Mouse (Mus musculus) forebrain, embryonic 12.5 days (tissue): ENCODE results near the gene Cbx8. TPM values are rescaled to one million over a fixed set of nuclear protein-coding genes. Genes with fewer than 3 reads are reported as not detected.

ENCODE experiments used
- ATAC-seq: fragments of 200-750 bp; cut with Nextera tagmentation; 2 replicates; pipeline ENCODE4 v1.8.0; 2017; ENCODE audit warnings: moderate TSS enrichment; ENCODE audit not compliant: low FRiP score
- H3K27ac ChIP-seq: fragments of 300-500 bp; sonication (generic); 2 replicates; pipeline ENCODE4 v1.5.1; 2016; ENCODE audit warnings: mild to moderate bottlenecking
- H3K27me3 ChIP-seq: fragments of 300-500 bp; sonication (generic); 2 replicates; pipeline ENCODE4 v1.6.1; 2016; ENCODE audit warnings: mild to moderate bottlenecking
- H3K36me3 ChIP-seq: fragments of 300-500 bp; sonication (generic); replicated peaks from 2 replicates; pipeline ENCODE4 v1.6.1; 2016; ENCODE audit warnings: mild to moderate bottlenecking
- H3K4me1 ChIP-seq: fragments of 300-500 bp; sonication (generic); 2 replicates; pipeline ENCODE4 v1.6.1; 2016
- H3K4me2 ChIP-seq: fragments of 300-500 bp; sonication (generic); 2 replicates; pipeline ENCODE4 v1.6.1; 2016; ENCODE audit warnings: mild to moderate bottlenecking, moderate library complexity
- H3K4me3 ChIP-seq: fragments of 300-500 bp; sonication (generic); replicated peaks from 2 replicates; pipeline ENCODE4 v1.5.1; 2016; ENCODE audit warnings: mild to moderate bottlenecking
- H3K9ac ChIP-seq: fragments of 300-500 bp; sonication (generic); 2 replicates; pipeline ENCODE4 v1.6.1; 2016; ENCODE audit warnings: mild to moderate bottlenecking
- H3K9me3 ChIP-seq: fragments of 300-500 bp; sonication (generic); 2 replicates; pipeline ENCODE4 v1.6.1; 2016
- WGBS: fragments of 180-500 bp; shearing (Covaris S2); methylation state at CpG from one replicate; pipeline ENCODE4 v1.1.7; 2016; 5-methylcytosine and 5-hydroxymethylcytosine counted together
- polyA plus RNA-seq: library from polyadenylated mRNA; unstranded; fragments of >200 nt; fragmentation: Nextera tagmentation; extraction: Ambion mirVana; gene quantifications from 2 replicates; pipeline ENCODE4 v1.2.1, GENCODE M21; 2016

Cbx8 gene
- polyA plus RNA-seq, 1 experiment from 2014 or later = 11.7 TPM

DNA sequence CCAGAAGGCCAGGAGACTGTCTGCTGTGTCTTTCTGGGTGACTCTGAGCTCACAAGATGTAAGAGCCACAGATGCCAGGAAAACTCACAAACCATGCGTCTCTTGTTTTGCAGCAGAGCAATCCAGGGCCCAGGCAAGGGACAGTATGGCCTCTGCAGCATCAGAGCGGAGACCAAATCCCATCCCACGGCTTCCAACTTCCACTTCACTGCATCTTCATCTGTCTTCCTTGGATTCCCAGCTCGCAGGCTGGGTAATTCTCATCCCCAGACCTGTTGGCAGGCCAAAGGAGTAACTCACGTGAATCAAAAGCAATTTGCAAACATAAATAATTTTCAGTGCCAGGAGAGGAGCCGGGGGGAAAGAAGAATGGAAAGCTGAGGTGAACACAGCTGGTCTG lies 32.2 kb upstream of the Cbx8 start:
- Histone ChIP-seq H3K27ac (no peak overlapping the region), H3K4me3 (no peak overlapping the region), H3K9me3 (no peaks in the 10 kb centered on the region), H3K36me3 (0 out of 2 replicates have a peak, but pooled peaks cover 3% of the 10 kb centered on the region), H3K4me1 (peaks cover 5% of the 10 kb centered on the region), H3K27me3 (peaks cover 32% of the 10 kb centered on the region), H3K9ac (no peak overlapping the region), H3K4me2 (no peak overlapping the region)
- WGBS = 66% methylated on average over 6 of the region's 6 CpGs
- no peak for ATAC-seq

- Histone ChIP-seq H3K27me3 (peaks cover 32% of the 10 kb centered on the region), H3K4me1 (peaks cover under 1% of the 10 kb centered on the region; the same call in 1 of the 2 replicates), H3K9me3 (no peaks in the 10 kb centered on the region), H3K4me3 (no peak overlapping the region), H3K36me3 (no peaks in the 10 kb centered on the region), H3K27ac (no peak overlapping the region), H3K4me2 (no peak overlapping the region), H3K9ac (no peak overlapping the region)
- no peak for ATAC-seq
- 93% methylated on average over 7 of the region's 7 CpGs for WGBS
These were observed 31.5 kb upstream of the Cbx8 start for GRCm38 (mm10) chr11:119072239-119072638.

DNA sequence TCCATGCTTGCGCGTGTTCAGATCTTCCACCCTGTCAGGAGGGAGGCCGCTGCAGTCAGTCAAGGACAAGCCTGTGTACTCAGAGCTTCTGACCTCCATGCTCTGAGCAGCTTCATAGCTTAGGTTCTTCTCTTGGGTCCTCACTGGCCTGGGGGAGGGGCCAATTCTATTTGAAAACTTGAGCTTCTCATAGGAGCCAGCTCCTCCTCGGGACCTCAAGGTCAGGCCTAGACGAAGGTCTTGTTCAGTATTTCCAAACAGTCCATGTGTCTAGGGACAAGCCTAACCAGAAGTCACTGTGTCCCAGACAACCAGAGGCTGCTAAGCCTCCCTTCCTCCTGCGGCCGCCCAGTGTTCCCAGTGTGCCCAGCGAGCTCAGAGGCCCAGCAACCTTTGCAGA lies 26.1 kb upstream of the Cbx8 start:
- H3K4me2 ChIP-seq = no peak overlapping the region
- H3K9ac ChIP-seq = no peak overlapping the region
- H3K4me3 ChIP-seq = no peak overlapping the region
- H3K27me3 ChIP-seq = peaks cover 44% of the 10 kb centered on the region
- 0 out of 2 replicates have a peak, but pooled peaks cover 3% of the 10 kb centered on the region for H3K4me1 ChIP-seq
- no peaks in the 10 kb centered on the region for H3K36me3 ChIP-seq
- 80% methylated on average over 8 of the region's 8 CpGs for WGBS
- ATAC-seq = no peak
- H3K9me3 ChIP-seq = no peaks in the 10 kb centered on the region
- no peak overlapping the region for H3K27ac ChIP-seq

DNA sequence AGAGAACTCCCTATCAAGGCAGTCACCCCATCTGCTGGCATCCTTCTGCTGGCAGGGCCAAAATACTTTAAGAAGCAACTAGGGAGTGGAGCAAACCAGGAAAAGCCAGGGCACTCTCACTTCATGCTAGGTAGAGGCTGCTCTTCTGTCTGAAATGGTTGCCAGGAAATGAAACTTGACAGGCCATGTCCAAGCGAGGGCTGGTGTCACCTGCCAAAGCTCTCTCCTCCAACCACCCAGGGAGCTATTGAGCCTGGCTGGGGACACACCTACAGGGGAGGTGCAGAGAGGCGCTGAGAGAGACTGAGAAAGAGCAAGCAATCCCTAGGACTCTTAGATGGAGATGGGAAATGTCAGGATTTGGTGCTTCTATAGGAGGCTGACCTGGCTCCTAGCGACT lies 18.5 kb upstream of the Cbx8 start:
- Histone ChIP-seq H3K36me3 (no peaks in the 10 kb centered on the region), H3K27me3 (peaks cover 82% of the 10 kb centered on the region)

DNA sequence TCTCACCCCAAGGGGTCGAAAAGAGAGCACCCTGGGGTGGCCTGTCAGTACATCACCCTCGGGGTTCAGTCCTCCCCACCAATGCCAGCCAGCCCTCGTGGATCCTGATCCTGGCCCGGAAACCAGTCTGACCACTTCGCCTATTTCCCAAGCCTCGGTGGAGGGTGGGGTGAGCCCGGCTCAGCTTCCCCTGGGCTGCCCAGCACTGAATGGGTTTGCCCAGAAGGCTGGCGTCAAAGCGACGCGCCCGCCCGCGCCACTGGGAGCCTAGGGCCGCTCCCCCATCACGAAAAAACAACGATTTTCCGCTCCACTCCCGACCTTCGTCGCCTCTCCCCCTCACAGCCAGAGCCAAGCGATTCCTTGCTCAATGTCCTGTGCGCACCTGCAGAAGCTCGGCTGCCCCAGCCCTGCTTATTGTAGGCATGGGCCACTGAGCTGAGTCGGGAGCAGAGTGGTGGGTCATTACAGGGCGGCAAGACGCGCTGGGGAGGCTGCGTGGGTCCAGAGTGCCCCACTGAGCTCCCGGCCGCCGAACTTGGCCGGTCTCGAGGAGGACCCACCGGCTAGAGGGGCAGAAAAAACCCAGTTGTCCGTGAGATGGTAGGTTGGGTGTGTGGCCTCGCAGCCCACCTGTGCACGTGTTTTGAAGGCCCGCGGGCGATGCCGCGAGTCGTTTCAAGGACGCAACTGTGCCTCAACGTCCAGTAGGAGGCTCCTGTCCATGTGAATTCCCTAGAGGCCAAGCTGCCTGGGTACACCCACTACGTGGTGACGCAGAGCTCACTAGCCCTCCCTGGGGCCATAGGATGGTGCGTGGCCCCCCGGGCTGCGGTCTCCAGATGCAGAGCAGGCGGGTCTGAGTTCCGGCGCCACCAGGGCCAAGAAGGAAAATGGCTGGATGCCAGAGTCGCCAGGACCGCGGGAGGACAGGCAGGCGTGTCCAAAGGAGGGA lies 17.5 kb upstream of the Cbx8 start:
- 1% methylated on average over 57 of the region's 58 CpGs for WGBS
- no peak for ATAC-seq
- H3K36me3 ChIP-seq = no peaks in the 10 kb centered on the region
- H3K27me3 ChIP-seq = peaks cover 84% of the 10 kb centered on the region
- H3K4me3 ChIP-seq = peak overlapping the region; percentile 20
- H3K4me2 ChIP-seq = peak overlapping the region; percentile 97
- peak overlapping the region; percentile 33; the same call in 1 of the 2 replicates for H3K9ac ChIP-seq
- peaks cover 46% of the 10 kb centered on the region for H3K4me1 ChIP-seq
- no peak overlapping the region for H3K27ac ChIP-seq
- no peaks in the 10 kb centered on the region for H3K9me3 ChIP-seq

More for the DNA sequence above, 18.5 kb upstream of the Cbx8 start:
- WGBS = 6% methylated on average over 3 of the region's 3 CpGs
- Histone ChIP-seq H3K27ac (no peak overlapping the region), H3K4me1 (peaks cover 38% of the 10 kb centered on the region), H3K9ac (no peak overlapping the region), H3K4me2 (no peak overlapping the region), H3K4me3 (no peak overlapping the region), H3K9me3 (no peaks in the 10 kb centered on the region)
- no peak for ATAC-seq

DNA sequence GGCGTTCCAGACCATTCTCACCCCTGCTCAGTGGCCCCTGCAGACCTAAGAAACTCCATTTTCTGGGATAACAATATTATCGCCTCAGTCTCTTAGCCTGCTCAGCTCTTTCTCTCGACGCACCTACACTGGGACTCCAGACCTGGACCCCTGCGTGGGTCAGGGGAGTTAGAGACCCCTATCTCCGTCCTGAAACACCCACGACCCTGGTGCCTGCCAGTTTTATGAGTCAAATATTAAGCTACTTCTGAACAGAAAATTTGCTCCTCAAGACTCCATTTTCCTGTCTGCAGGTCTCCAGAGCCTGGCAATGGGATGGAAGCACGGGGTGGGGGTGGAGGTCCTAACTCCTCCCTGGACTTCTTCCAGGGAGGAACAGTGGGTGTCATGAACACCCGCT lies 16.5 kb upstream of the Cbx8 start:
- ATAC-seq = no peak
- peaks cover 55% of the 10 kb centered on the region for H3K4me1 ChIP-seq
- H3K27me3 ChIP-seq = peaks cover 83% of the 10 kb centered on the region
- peak overlapping the region; percentile 63 for H3K4me3 ChIP-seq
- no peak overlapping the region for H3K27ac ChIP-seq
- H3K9ac ChIP-seq = peak overlapping the region; percentile 93; the same call in 1 of the 2 replicates
- peak overlapping the region; percentile 97 for H3K4me2 ChIP-seq
- H3K9me3 ChIP-seq = no peaks in the 10 kb centered on the region
- H3K36me3 ChIP-seq = no peaks in the 10 kb centered on the region
- 3% methylated on average over 9 of the region's 9 CpGs for WGBS

DNA sequence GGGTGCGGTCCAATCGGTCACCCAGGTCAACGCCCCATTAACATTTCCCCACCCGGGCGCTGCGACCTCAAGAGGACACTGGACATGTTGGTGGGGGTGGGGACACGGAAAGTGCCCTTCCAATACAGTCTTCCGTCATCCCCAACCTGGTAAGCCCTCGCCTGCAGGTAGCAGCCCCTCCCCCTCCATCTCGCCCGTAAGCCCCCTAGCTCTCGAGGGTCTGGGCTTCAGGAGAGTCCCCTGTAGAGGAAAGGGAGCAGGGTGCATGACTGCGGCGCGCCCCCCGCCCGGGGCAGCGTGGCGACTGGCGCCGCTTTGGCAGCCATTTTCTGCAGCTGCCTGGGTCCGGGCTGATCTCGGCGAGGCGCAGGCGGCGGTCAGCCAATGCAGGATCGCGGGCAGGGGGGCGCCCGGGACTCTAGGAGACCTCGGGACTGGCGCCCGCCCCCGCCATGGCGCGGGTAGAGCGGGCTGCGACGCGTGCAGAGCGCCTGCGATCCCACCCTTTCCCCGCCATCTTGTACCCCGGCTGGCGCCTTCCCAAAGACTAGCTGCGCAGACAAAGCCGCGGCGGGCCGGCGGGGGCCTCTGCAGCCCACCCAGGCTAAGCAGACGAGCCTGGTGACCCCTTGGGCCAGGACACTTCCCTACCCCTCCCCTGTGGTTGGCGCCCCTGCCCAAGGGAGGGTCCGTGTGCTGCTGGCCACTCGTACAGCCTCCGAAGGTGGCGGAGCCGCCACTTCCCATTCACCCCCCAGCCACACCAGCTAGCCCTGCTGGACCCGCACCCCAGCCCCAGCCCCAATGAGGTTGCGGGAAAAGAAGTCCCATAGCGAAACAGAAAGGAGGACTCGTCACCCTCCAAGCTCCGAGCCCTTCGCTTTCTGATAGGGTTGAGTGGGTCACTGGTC lies 15.8 kb upstream of the Cbx8 start:
- under 1% methylated on average over 63 of the region's 65 CpGs for WGBS
- ATAC-seq = peak; percentile 10; the same call in 1 of the 2 replicates
- peaks cover 59% of the 10 kb centered on the region for H3K4me1 ChIP-seq
- no peaks in the 10 kb centered on the region for H3K36me3 ChIP-seq
- peak overlapping the region; percentile 97 for H3K4me2 ChIP-seq
- H3K9ac ChIP-seq = peak overlapping the region; percentile 93
- peak overlapping the region; percentile 71 for H3K27ac ChIP-seq
- H3K9me3 ChIP-seq = no peaks in the 10 kb centered on the region
- H3K4me3 ChIP-seq = peak overlapping the region; percentile 63
- peaks cover 83% of the 10 kb centered on the region for H3K27me3 ChIP-seq

- no peak overlapping the region for H3K27ac ChIP-seq
- ATAC-seq = no peak
- no peaks in the 10 kb centered on the region for H3K9me3 ChIP-seq
- no peaks in the 10 kb centered on the region for H3K36me3 ChIP-seq
- peak overlapping the region; percentile 38; the same call in 1 of the 2 replicates for H3K9ac ChIP-seq
- H3K27me3 ChIP-seq = peaks cover 83% of the 10 kb centered on the region
- peaks cover 59% of the 10 kb centered on the region for H3K4me1 ChIP-seq
- peak overlapping the region; percentile 97 for H3K4me2 ChIP-seq
- H3K4me3 ChIP-seq = peak overlapping the region; percentile 63
- 2% methylated on average over 32 of the region's 32 CpGs for WGBS
These were observed 14.9 kb upstream of the Cbx8 start for GRCm38 (mm10) chr11:119055571-119056131.

- 1% methylated on average over 47 of the region's 47 CpGs for WGBS
- H3K9me3 ChIP-seq = no peaks in the 10 kb centered on the region
- peak overlapping the region; percentile 59 for H3K9ac ChIP-seq
- H3K27ac ChIP-seq = peak overlapping the region; percentile 92
- ATAC-seq = no peak
- H3K4me3 ChIP-seq = peak overlapping the region; percentile 63
- peaks cover 83% of the 10 kb centered on the region for H3K27me3 ChIP-seq
- no peaks in the 10 kb centered on the region for H3K36me3 ChIP-seq
- H3K4me2 ChIP-seq = peak overlapping the region; percentile 97
- H3K4me1 ChIP-seq = peaks cover 59% of the 10 kb centered on the region
These were observed 13.9 kb upstream of the Cbx8 start for GRCm38 (mm10) chr11:119054351-119055345.

- ATAC-seq = peak; percentile 37; the same call in 1 of the 2 replicates
- H3K9ac ChIP-seq = peak overlapping the region; percentile 59
- no peaks in the 10 kb centered on the region for H3K36me3 ChIP-seq
- H3K9me3 ChIP-seq = no peaks in the 10 kb centered on the region
- H3K27ac ChIP-seq = peak overlapping the region; percentile 92
- WGBS = 1% methylated on average over 34 of the region's 35 CpGs
- peak overlapping the region; percentile 35 for H3K4me3 ChIP-seq
- peaks cover 83% of the 10 kb centered on the region for H3K27me3 ChIP-seq
- H3K4me1 ChIP-seq = peaks cover 57% of the 10 kb centered on the region
- H3K4me2 ChIP-seq = peak overlapping the region; percentile 97
These were observed 13.1 kb upstream of the Cbx8 start for GRCm38 (mm10) chr11:119053738-119054350.
